Mouse (Mus musculus) myocyte (in vitro differentiated cells): ENCODE results near the gene Ess2. TPM values are rescaled to one million over a fixed set of nuclear protein-coding genes. Genes with fewer than 3 reads are reported as not detected.

Experiments used
- H3K27me3 ChIP-seq: one replicate; pipeline ENCODE4 v1.6.1; 2011; ENCODE audit not compliant: control insufficient read depth, insufficient read depth, insufficient read length
- H3K36me3 ChIP-seq: one replicate; pipeline ENCODE4 v1.6.1; 2011; ENCODE audit not compliant: control insufficient read depth, insufficient read depth
- H3K4me2 ChIP-seq: one replicate; pipeline ENCODE4 v1.6.1; 2011; ENCODE audit warnings: low read depth, control low read depth
- H3K4me3 ChIP-seq: one replicate; pipeline ENCODE4 v1.5.1; 2011; ENCODE audit warnings: mild to moderate bottlenecking, control low read depth, moderate library complexity
- H3K79me2 ChIP-seq: one replicate; pipeline ENCODE4 v1.6.1; 2011; ENCODE audit not compliant: control insufficient read depth, insufficient read depth
- H3ac ChIP-seq: one replicate; pipeline ENCODE4 v1.6.1; 2011; ENCODE audit not compliant: control insufficient read depth, insufficient read length
- CEBPB ChIP-seq: IDR thresholded peaks from 2 replicates; pipeline ENCODE4 v1.6.1; 2011; ENCODE audit warnings: mild to moderate bottlenecking, moderate library complexity; ENCODE audit not compliant: poor library complexity, insufficient read depth, severe bottlenecking
- E2F4 ChIP-seq: IDR thresholded peaks from one replicate; pipeline ENCODE4 v1.6.1; 2011; ENCODE audit warnings: mild to moderate bottlenecking, control low read depth, moderate library complexity; ENCODE audit not compliant: insufficient read depth
- MAX ChIP-seq: IDR thresholded peaks from one replicate; pipeline ENCODE4 v1.6.1; 2011; ENCODE audit warnings: low read depth, mild to moderate bottlenecking, control low read depth
- MYOD1 ChIP-seq, 3 experiments: IDR thresholded peaks; one replicate each; pipeline ENCODE4 v1.6.1; 2011; ENCODE audit warnings: control low read depth in 2 of 3, low read depth in 2 of 3, mild to moderate bottlenecking in 2 of 3, moderate library complexity in 1 of 3; ENCODE audit not compliant: insufficient read length in 2 of 3, control insufficient read depth in 1 of 3
- MYOG ChIP-seq, 3 experiments: IDR thresholded peaks; one replicate each; pipeline ENCODE4 v1.6.1; 2011; ENCODE audit warnings: control low read depth in 2 of 3, low read depth in 2 of 3, mild to moderate bottlenecking in 2 of 3; ENCODE audit not compliant: insufficient read length in 2 of 3, control insufficient read depth in 1 of 3, insufficient read depth in 1 of 3
- POLR2A ChIP-seq: IDR thresholded peaks from one replicate; pipeline ENCODE4 v1.6.1; 2011; ENCODE audit warnings: low read depth, mild to moderate bottlenecking, control low read depth, moderate library complexity; ENCODE audit not compliant: insufficient read length
- POLR2AphosphoS2 ChIP-seq: IDR thresholded peaks from one replicate; pipeline ENCODE4 v1.6.1; 2011; ENCODE audit warnings: low read depth, control low read depth; ENCODE audit not compliant: insufficient read length
- REST ChIP-seq: IDR thresholded peaks from one replicate; pipeline ENCODE4 v1.6.1; 2011; ENCODE audit warnings: mild to moderate bottlenecking, control low read depth, moderate library complexity; ENCODE audit not compliant: insufficient read depth, insufficient read length
- SRF ChIP-seq: IDR thresholded peaks from one replicate; pipeline ENCODE4 v1.6.1; 2011; ENCODE audit warnings: low read depth; ENCODE audit not compliant: control insufficient read depth, insufficient read length
- TCF12 ChIP-seq: IDR thresholded peaks from one replicate; pipeline ENCODE4 v1.6.1; 2011; ENCODE audit warnings: mild to moderate bottlenecking, control low read depth; ENCODE audit not compliant: poor library complexity, insufficient read depth, severe bottlenecking
- TCF3 ChIP-seq: IDR thresholded peaks from one replicate; pipeline ENCODE4 v1.6.1; 2011; ENCODE audit warnings: low read depth, control low read depth; ENCODE audit not compliant: insufficient read length
- USF1 ChIP-seq: IDR thresholded peaks from one replicate; pipeline ENCODE4 v1.6.1; 2011; ENCODE audit warnings: low read depth, mild to moderate bottlenecking, control low read depth, moderate library complexity
- polyA plus RNA-seq: library from polyadenylated mRNA; unstranded; fragments of >200 nt; fragmentation: generic; extraction: Trizol; gene quantifications from one replicate; pipeline ENCODE4 v1.2.1, GENCODE M21; 2012; ENCODE audit warnings: missing spikeins

The Ess2 gene
- polyA plus RNA-seq, 1 experiment: 17.4 TPM

DNA sequence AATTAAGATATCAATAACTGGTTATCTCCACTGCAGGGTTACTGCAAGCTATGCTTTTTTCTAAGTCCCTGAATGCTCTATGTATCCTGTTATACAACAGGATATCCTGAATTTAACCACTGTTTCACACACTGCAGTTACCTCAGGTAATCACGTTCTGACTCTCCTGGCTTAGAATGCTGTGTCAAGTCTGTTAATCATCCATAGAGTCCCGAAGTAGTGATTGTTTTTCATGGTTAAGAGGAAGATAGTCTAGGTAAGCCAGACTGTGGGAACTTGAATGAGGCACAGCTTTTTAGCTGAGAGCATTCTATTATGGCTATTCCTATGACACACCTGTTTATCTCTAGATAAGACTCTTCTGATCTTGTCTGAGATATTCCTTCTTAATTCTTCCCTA is 45.9 kb downstream of the Ess2 start:
- no peaks in the 10 kb centered on the region for H3K36me3 ChIP-seq

DNA sequence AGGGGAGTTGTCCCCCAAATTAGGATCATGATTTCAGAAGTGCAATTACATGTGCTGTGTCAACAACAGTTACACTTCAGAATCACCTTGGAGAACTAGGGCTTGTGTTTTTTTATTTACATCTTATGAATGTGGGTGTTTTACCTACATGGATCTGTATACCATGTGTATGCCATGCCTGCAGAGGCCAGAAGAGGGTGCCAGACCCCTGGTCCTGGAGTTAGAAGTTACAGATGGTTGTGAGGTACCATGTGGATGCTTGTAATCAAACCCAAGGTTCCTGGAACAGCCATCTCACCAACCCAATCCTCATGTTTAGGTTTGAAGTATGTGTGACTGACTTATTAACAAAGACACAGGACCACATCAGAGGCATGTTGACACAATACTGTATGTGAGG is 52.6 kb downstream of the Ess2 start:
- no peaks in the 10 kb centered on the region for H3K79me2 ChIP-seq
- no peak overlapping the region for H3K4me2 ChIP-seq
- no peak for TF ChIP-seq POLR2AphosphoS2
- TF ChIP-seq SRF: no peak
- no peak for TF ChIP-seq TCF12
- TF ChIP-seq CEBPB: no peak
- no peak for TF ChIP-seq MYOD1 (IDR thresholded peaks at IDR 0.05; ENCODE audit: control insufficient read depth in 1 of 3, insufficient read length in 2 of 3, low read depth in 2 of 3)
- TF ChIP-seq MYOG (IDR thresholded peaks at IDR 0.05; ENCODE audit: control insufficient read depth in 1 of 3, insufficient read depth in 1 of 3, insufficient read length in 2 of 3, low read depth in 2 of 3): no peak
- TF ChIP-seq USF1: no peak
- H3K27me3 ChIP-seq: no peaks in the 10 kb centered on the region
- no peak overlapping the region for H3K4me3 ChIP-seq
- no peak overlapping the region for H3ac ChIP-seq
- peaks cover 18% of the 10 kb centered on the region for H3K36me3 ChIP-seq

More for the DNA sequence above, 45.9 kb downstream of the Ess2 start:
- no peak for TF ChIP-seq TCF3
- TF ChIP-seq SRF: no peak
- TF ChIP-seq POLR2AphosphoS2: no peak
- TF ChIP-seq E2F4: no peak
- no peak for TF ChIP-seq TCF12
- no peak for TF ChIP-seq REST
- TF ChIP-seq MYOD1 (IDR thresholded peaks at IDR 0.05; ENCODE audit: control insufficient read depth in 1 of 3, insufficient read length in 2 of 3, low read depth in 2 of 3): no peak
- no peak for TF ChIP-seq MAX
- TF ChIP-seq USF1: no peak
- TF ChIP-seq POLR2A: no peak
- no peak for TF ChIP-seq CEBPB
- TF ChIP-seq MYOG (IDR thresholded peaks at IDR 0.05; ENCODE audit: control insufficient read depth in 1 of 3, insufficient read depth in 1 of 3, insufficient read length in 2 of 3, low read depth in 2 of 3): no peak
- Histone ChIP-seq H3K4me2 (no peak overlapping the region), H3K27me3 (no peaks in the 10 kb centered on the region), H3K79me2 (peaks cover 4% of the 10 kb centered on the region), H3K4me3 (no peak overlapping the region), H3ac (no peak overlapping the region)

DNA sequence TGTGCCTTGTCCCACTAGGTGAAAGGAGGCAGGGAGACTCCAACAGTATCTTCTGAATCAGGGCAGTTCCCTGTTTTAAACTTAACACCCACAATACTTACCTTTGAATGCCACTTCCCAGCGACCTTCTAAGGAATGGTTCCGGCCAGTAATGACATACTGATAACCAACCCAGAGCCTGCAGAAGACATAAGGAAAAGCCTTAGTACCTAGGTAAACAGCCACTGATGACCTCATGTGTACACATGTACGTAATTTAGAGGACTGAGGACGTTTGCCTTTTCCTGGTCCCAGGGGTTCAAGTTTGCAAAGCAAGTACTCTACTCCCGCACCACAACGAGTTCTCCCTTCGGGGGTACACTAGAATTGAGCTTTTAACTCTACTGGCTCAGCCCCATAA is 54.0 kb downstream of the Ess2 start:
- Histone ChIP-seq H3K79me2 (no peaks in the 10 kb centered on the region), H3K4me2 (no peak overlapping the region), H3K4me3 (no peak overlapping the region), H3ac (no peak overlapping the region), H3K27me3 (no peaks in the 10 kb centered on the region), H3K36me3 (peaks cover 22% of the 10 kb centered on the region)
- no peak for TF ChIP-seq SRF
- TF ChIP-seq USF1: no peak
- no peak for TF ChIP-seq MAX
- TF ChIP-seq MYOG (IDR thresholded peaks at IDR 0.05; ENCODE audit: control insufficient read depth in 1 of 3, insufficient read depth in 1 of 3, insufficient read length in 2 of 3, low read depth in 2 of 3): no peak
- no peak for TF ChIP-seq TCF12
- no peak for TF ChIP-seq MYOD1 (IDR thresholded peaks at IDR 0.05; ENCODE audit: control insufficient read depth in 1 of 3, insufficient read length in 2 of 3, low read depth in 2 of 3)
- no peak for TF ChIP-seq POLR2A
- TF ChIP-seq POLR2AphosphoS2: no peak
- no peak for TF ChIP-seq TCF3
- TF ChIP-seq REST: no peak
- no peak for TF ChIP-seq CEBPB
- TF ChIP-seq E2F4: no peak

DNA sequence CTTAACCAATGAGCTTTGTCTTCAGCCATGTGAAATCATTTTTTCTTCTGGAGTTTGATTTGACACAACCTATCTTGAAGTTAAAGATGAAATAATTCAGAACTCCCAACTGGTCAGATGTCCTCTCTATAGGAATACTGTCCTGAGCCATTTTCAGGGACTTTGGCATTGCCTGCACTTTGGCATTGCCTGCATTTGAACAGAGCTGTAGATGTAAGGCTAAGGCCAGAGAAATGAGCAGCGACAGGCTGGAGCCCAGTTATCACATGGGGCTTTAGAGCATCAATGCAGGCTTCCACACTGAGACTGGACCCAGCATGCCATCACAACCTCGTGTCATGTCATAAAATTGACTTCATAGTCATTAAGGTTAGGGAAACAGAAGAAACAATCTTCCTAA is 57.9 kb downstream of the Ess2 start:
- no peaks in the 10 kb centered on the region for H3K27me3 ChIP-seq
- TF ChIP-seq CEBPB (no peak), USF1 (no peak), SRF (no peak), MYOG (IDR thresholded peaks at IDR 0.05; ENCODE audit: control insufficient read depth in 1 of 3, insufficient read depth in 1 of 3, insufficient read length in 2 of 3, low read depth in 2 of 3) (no peak), E2F4 (no peak), POLR2AphosphoS2 (no peak), MAX (no peak), TCF3 (no peak), MYOD1 (IDR thresholded peaks at IDR 0.05; ENCODE audit: control insufficient read depth in 1 of 3, insufficient read length in 2 of 3, low read depth in 2 of 3) (no peak), POLR2A (no peak), TCF12 (no peak)

DNA sequence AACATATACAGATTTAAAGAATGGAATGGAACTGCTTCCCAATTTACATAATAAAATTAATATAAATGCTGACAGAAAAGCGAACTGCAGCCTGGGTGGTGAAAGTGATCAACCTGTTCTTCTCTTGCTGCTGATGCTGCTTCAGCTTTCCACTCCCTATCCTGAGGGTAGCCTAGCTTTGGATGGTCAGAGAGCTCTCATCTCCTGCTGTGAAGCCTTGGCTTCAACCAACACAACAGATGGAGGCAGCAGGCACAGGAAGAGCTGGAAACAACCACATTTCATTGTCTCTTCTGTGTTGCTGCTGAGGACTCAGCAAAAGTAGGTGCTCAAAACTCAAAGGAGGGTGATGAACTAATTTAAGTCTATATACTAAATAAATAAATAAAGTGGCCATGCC is 59.3 kb downstream of the Ess2 start:
- Histone ChIP-seq H3ac (no peak overlapping the region), H3K4me3 (no peak overlapping the region), H3K79me2 (no peaks in the 10 kb centered on the region), H3K27me3 (no peaks in the 10 kb centered on the region), H3K36me3 (peaks cover 38% of the 10 kb centered on the region), H3K4me2 (no peak overlapping the region)
- TF ChIP-seq MYOD1 (IDR thresholded peaks at IDR 0.05; ENCODE audit: control insufficient read depth in 1 of 3, insufficient read length in 2 of 3, low read depth in 2 of 3): no peak
- TF ChIP-seq CEBPB: no peak
- TF ChIP-seq TCF3: no peak
- TF ChIP-seq TCF12: no peak
- no peak for TF ChIP-seq SRF
- no peak for TF ChIP-seq REST
- TF ChIP-seq USF1: no peak
- no peak for TF ChIP-seq POLR2AphosphoS2
- no peak for TF ChIP-seq E2F4
- TF ChIP-seq MAX: no peak
- no peak for TF ChIP-seq MYOG (IDR thresholded peaks at IDR 0.05; ENCODE audit: control insufficient read depth in 1 of 3, insufficient read depth in 1 of 3, insufficient read length in 2 of 3, low read depth in 2 of 3)
- TF ChIP-seq POLR2A: no peak

More for the DNA sequence above, 57.9 kb downstream of the Ess2 start:
- Histone ChIP-seq H3K4me2 (no peak overlapping the region), H3K36me3 (peaks cover 35% of the 10 kb centered on the region), H3K4me3 (no peak overlapping the region), H3ac (no peak overlapping the region), H3K79me2 (no peaks in the 10 kb centered on the region)
